Mouse (Mus musculus): ENCODE measurements at regions not wholly inside any gene's neighbourhood (a gene's known extent, or its start where the extent isn't known, plus 50 kb on each side); places are given as distances from the start of the nearest gene placed in this dataset.

GRCm38 (mm10) chr10:122386748-122387147 lies 61.6 kb upstream of the Avpr1a start:
- DNase-seq (ENCODE audit: low read depth): no peak

- DNase-seq (ENCODE audit: low read depth): no peak
Observed at GRCm38 (mm10) chr10:122379661-122380344, 68.5 kb upstream of the Avpr1a start.

DNA sequence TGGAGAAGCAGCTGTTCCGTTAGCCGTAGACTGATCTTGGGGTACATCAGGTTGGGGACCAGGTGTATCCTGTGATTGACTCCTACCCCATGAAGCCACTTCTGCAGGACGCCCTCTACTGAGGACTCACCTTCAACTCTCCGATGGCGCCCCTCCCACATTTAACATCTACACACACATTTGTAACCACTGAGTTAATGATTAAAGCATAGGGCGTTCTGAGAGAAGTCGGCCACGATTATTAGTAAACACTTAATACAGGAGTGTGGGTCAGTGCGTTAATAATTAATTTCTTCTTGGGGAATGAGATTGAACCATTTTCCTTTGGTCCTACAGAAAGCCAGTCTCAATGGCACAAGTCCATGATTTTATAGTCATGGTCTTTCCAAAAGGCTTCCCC lies 105.0 kb upstream of the Avpr1a start:
- no peak for DNase-seq (ENCODE audit: low read depth)

GRCm38 (mm10) chr10:122342356-122342755 lies 105.9 kb upstream of the Avpr1a start:
- DNase-seq (ENCODE audit: low read depth): no peak

- DNase-seq (ENCODE audit: low read depth): no peak
Observed at GRCm38 (mm10) chr10:122326851-122327250, 121.4 kb upstream of the Avpr1a start.

DNA sequence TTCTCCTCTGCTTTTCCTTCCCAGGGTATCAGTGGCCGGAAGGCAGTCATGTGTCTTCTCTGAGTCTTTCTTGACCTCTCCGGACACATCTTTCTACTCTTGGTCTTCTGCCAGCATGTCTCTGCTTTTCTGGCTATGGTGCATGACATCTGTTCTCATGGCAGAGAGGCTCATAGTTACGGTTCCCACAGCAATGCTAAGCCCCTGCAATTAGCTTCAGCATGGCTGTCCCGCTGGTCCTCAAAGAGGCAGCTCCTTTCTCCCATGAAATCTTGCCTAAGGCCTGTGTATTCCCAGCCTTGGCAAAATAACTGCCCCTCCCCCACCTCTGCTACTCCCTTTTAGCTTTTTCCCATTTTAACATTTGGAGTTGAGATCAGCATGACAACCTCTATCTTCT lies 129.4 kb upstream of the Avpr1a start:
- DNase-seq (ENCODE audit: low read depth): no peak

DNA sequence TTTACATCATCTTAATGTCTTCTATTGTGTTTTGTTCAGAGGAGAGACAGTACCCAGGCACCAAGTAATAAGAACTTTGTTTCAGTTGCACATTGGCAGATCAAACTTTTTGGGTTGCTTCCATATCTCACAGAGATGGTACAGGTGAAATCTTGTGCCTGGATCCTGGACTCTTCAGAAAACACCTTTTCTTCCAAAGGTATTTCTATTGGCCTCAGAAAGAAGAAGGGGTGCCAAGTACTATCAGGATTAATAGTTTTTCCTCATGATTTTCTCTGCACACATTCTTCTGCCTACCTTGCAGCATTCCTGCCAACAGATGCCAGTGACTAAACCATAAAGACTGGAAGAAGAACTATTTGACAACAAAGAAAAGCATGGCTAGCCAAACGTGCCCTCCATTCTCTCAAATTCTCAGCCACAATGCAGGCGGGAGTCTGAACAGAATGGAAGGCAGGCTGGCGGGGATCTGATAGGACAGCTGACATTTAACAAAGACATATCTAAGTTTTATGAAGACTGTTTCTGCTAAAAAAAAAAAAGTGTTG lies 137.6 kb upstream of the Avpr1a start:
- no peak for DNase-seq (ENCODE audit: low read depth)

DNA sequence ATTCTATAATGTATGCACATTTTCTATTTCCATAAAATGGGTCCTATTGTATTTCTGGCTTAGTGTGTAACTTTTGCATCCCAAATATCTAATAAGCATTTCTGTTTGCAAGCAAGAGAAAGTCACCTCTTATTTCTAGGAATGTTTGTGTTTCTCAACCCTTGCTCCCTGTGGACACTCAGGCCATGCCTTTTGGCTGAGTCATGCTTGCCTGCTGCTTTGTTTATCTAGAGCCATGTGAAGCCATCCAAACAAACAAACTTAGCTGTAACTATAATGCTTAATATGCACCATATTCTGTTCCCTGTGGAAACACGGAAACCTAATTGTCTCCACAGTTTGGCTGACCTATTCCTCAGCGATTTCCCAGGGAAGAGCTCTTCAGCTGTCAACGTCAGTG lies 139.6 kb upstream of the Avpr1a start:
- DNase-seq (ENCODE audit: low read depth): no peak

DNA sequence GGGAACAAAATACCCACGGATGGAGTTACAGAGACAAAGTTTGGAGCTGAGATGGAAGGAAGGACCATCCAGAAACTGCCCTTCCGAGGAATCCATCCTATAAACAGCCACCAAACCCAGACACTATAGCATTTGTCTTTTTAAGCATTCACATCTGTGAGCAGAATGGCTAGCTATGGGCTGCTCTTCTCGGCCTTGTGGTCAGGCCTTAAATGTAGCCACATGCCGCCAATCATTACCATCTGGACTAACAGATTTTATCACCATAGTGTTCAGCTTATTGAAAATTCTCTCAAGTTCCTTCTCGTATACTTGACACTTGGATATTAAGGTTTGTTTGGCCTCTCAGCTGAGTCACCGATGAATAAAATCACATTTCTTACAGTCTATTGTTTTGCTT lies 146.0 kb upstream of the Avpr1a start:
- DNase-seq (ENCODE audit: low read depth): no peak

DNA sequence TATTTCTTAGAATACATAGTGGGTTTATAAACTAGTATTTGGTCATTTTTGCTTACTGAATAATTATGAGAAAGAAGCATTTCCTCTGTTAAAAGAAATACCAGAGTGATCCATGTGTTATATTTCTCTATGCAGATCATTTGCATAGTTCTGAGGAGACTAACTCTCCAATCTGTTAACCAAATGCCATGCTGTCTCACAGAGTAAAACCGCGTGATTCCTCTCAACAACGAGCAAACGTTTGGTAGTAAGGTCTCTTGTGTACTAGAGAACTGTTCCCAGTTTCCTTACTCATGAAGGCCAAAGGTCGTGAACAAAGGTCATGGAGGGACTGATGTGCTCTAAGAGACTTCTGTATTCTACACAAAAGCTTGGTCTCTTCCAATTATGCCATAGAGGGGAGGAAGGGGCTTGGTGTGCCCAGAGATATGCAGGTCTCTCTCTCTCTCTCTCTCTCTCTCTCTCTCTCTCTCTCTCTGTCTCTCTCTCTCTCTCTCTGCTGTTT lies 152.3 kb upstream of the Avpr1a start:
- DNase-seq (ENCODE audit: low read depth): no peak

DNA sequence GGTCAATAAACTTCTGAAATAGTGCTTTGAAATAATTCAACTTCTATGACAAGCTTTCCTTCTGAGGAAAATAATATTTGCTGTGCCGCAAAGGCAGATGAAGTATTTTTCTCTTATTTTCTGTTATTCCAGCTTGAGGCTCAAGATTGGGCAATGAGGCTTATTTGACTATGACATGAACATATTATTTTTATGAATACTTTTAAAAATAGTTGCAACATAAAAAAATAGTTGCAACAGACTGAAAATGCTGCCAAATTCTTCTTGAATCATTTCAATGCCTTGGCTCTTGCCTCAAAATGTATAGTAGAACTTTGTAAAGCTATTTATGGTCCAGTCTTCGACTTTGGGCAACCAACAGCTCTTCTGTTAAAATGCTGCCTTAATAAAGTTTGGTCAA lies 156.7 kb upstream of the Avpr1a start:
- DNase-seq (ENCODE audit: low read depth): no peak

GRCm38 (mm10) chr10:122291091-122291490 lies 157.2 kb upstream of the Avpr1a start:
- no peak for DNase-seq (ENCODE audit: low read depth)

DNA sequence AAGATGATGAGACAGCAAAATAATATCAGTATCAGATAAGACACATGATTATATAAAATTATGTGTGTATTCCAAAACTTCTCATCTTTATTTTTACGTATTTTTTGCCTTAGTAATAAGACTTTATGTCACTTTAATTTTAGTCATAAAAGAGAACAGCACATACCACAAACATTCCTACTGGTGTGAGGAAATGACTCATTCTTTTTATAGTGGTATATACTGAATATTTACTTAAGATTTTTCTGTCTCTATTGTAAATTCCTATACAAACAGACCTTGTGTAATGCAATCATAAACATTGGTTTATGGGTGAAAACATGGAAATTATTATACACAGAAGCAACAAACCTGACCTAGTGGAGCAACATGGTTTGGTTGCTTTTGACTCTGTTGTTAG lies 173.4 kb upstream of the Avpr1a start:
- peak; percentile 0 for DNase-seq (ENCODE audit: low read depth)

- DNase-seq (ENCODE audit: low read depth): no peak
Observed at GRCm38 (mm10) chr10:122274181-122274580, 174.1 kb upstream of the Avpr1a start.

GRCm38 (mm10) chr10:122264070-122264469 lies 166.9 kb upstream of the Rxylt1 start:
- DNase-seq (ENCODE audit: low read depth): no peak

GRCm38 (mm10) chr10:122259354-122259753 lies 162.2 kb upstream of the Rxylt1 start:
- no peak for DNase-seq (ENCODE audit: low read depth)

- no peak for DNase-seq (ENCODE audit: low read depth)
Observed at GRCm38 (mm10) chr10:122258711-122259110, 161.5 kb upstream of the Rxylt1 start.

- DNase-seq (ENCODE audit: low read depth): no peak
Observed at GRCm38 (mm10) chr10:122231818-122232217, 134.6 kb upstream of the Rxylt1 start.

DNA sequence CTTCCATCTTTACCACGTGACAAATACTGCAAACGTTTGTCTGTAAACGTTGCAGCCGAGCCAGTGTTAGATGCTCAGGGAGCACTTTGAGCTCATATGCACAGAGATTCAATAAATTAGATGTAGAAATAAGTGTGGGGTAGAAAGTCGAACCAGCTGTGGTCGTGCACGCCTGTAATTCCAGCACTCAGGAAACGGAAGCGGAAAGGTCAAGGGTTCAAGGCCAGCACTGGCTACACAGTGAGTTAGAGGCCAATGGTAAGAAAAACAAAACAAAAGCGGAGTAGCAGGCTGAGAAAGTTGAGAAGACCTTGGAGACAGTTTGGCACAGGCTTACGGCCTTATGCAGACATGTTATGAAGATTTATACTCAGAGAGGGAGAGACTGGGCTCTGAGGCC lies 133.6 kb upstream of the Rxylt1 start:
- DNase-seq (ENCODE audit: low read depth): no peak

DNA sequence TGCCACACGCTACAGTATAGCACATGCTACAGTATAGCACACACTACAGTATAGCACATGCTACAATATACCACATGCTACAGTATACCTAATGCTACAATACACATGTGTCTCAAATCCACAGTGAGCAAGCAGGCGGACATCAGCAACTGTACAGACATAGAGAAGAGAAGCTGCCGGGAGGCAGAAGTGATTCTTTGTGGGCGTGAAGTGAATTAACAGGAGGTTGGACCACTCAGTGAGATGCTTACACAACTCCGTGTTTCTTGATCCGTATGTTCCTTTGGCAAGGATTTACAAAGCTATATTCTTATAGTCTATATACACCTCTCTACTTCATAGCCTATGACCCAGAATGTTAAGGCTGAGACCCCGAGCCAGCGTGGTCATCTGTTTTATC lies 128.5 kb upstream of the Rxylt1 start:
- no peak for DNase-seq (ENCODE audit: low read depth)

GRCm38 (mm10) chr10:122223076-122223475 lies 125.9 kb upstream of the Rxylt1 start:
- DNase-seq (ENCODE audit: low read depth): no peak

DNA sequence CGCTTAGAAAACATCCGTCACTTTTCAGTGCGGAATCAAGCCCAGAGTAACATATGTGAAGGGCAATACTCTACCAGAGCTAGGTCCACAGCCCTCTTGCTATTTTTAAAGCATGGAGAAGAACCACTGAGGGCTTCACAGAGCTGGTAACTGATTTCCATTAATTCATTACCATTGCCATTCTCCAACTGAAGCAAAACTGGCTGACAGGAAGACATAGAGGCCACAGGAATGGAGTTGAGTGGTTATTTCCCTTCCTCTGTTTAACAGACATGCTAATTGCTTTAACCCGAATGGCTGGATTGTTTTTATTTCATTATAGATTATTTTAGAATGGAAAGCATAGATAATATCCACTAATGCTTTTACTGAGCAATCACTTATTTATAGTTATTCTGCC lies 120.4 kb upstream of the Rxylt1 start:
- no peak for DNase-seq (ENCODE audit: low read depth)

DNA sequence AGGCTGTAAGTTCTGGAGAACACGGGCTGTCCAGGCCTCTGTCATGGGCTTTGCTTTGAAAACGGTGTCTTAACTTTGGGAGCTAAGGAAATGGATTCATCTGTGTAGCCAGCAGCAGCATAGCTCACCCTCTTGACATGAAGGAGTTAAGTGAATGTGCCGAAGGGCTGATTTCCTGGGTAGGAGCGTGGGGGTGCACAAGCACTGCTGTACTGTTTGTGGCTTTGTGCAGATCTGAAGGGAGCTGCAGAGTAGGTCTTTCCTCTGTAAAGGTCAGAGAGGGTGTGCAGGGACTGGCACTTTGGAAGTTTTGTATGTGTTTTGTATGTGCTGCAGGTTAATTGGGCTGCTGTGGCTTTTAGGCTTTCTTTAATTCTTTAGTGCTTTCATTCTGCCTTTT lies 102.6 kb upstream of the Rxylt1 start:
- no peak for DNase-seq (ENCODE audit: low read depth)

DNA sequence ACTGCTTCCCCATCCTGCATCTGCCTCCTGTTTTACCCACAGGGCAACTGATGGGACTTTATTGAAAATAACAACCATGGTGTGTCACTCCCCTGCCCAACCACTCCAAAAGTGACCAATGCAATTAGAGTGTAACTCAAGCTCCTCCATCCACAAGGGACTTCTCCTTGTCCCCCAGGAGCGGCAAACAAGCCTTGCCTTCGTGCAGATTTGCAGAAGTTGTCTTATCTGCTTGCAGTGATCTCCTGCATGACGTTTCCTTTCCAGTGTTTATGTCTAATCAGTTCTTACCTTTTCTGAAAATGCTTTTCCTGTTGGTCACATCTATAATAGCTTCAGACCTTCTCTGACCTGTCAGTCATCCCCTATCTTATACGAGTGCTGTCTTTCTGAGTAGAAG lies 100.5 kb upstream of the Rxylt1 start:
- no peak for DNase-seq (ENCODE audit: low read depth)
